Comparison of ENCODE assay signal across 10 mouse cellular contexts in the genomic region with DNA sequence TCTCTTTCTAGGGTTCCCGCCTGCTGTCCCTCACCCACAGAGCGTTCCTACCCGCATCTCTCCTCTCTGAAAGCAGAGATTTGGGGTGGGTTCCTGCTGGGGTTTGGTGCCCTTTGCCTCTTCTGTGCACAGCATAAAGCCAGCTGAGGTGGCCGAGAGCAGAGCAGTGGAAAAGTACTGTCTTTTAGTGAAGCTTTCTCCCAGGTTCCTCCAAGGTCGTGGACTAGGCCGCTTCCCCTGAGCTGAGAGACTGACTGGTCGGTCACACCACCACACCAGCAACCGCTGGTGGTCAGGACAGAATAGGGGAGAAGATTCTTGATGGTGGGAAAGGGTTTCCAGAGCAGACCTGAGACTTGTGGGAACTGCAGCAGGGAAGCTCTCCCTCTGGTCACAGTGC. TPM values are rescaled to one million over a fixed set of nuclear protein-coding genes. Genes with fewer than 3 reads are reported as not detected.
DNase-seq lines count a peak whose midpoint lies in the region; ATAC-seq and TF ChIP-seq lines count a peak whose summit lies in the region.
"Had no signal": no experiment of that assay in that cellular context is flagged by ENCODE, and none has a peak within 500 bp of the region (broad histone marks: within the 10 kb centered on the region; RNA-seq: fewer than 3 reads in every experiment).

No protein-coding gene starts in this region.

- no peak for ATAC-seq in kidney, embryonic 14.5 days (ENCODE audit: low FRiP score, low TSS enrichment)
- no peak for ATAC-seq in hindbrain, embryonic 11.5 days (ENCODE audit: low FRiP score)
- ATAC-seq in midbrain, embryonic 13.5 days = no peak

- TF ChIP-seq CTCF in kidney, adult 2 months (conservative IDR thresholded peaks at IDR 0.05; ENCODE audit: insufficient read depth, insufficient read length, low read depth, low read length) = no peak

- H3K4me2 ChIP-seq in kidney, embryonic 14.5 days (replicated peaks; ENCODE audit: low read depth, low read length) = peak overlapping the region; percentile 58
- H3K4me2 ChIP-seq in hindbrain, embryonic 11.5 days (replicated peaks; ENCODE audit: low read depth, low read length) = peak overlapping the region; percentile 58
- peak overlapping the region; percentile 68 for H3K4me2 ChIP-seq in midbrain, embryonic 13.5 days (replicated peaks)

- no peak overlapping the region for H3K9ac ChIP-seq in kidney, embryonic 14.5 days (ENCODE audit: low read depth, low read length)
- no peak overlapping the region for H3K9ac ChIP-seq in hindbrain, embryonic 11.5 days (ENCODE audit: low read depth, low read length)
- peak overlapping the region; percentile 19; the same call in 1 of the 2 replicates for H3K9ac ChIP-seq in midbrain, embryonic 13.5 days (replicated peaks)

- H3K4me1 ChIP-seq in kidney, embryonic 14.5 days (ENCODE audit: control insufficient read depth, insufficient read depth, low read length) = peaks cover 17% of the 10 kb centered on the region
- H3K4me1 ChIP-seq in kidney, adult 2 months (ENCODE audit: control insufficient read depth, insufficient read depth, low read length) = no peaks in the 10 kb centered on the region
- H3K4me1 ChIP-seq in brown adipose tissue, adult 24 weeks (ENCODE audit: control insufficient read depth, insufficient read depth, insufficient read length, low read length) = no peaks in the 10 kb centered on the region
- H3K4me1 ChIP-seq in hindbrain, embryonic 11.5 days (replicated peaks; ENCODE audit: control insufficient read depth, insufficient read depth, low read length) = 0 out of 2 replicates have a peak, but pooled peaks cover 9% of the 10 kb centered on the region
- H3K4me1 ChIP-seq in midbrain, embryonic 13.5 days (replicated peaks) = peaks cover 21% of the 10 kb centered on the region

- no peaks in the 10 kb centered on the region for H3K9me3 ChIP-seq in kidney, embryonic 14.5 days (ENCODE audit: control insufficient read depth, low read length)
- H3K9me3 ChIP-seq in hindbrain, embryonic 11.5 days (ENCODE audit: control insufficient read depth, low read length) = no peaks in the 10 kb centered on the region
- no peaks in the 10 kb centered on the region for H3K9me3 ChIP-seq in midbrain, embryonic 13.5 days

- no peak for DNase-seq in kidney, adult 2 months
- peak; percentile 22 for DNase-seq in hindbrain, embryonic 11.5 days (ENCODE audit: low spot score)
- no peak for DNase-seq in urinary bladder, postnatal 10 days (ENCODE audit: low spot score)
- no peak for DNase-seq in layer of hippocampus, adult 18-20 months (ENCODE audit: low spot score in 2 of 2)
- no peak for DNase-seq in spleen, postnatal 14 days (ENCODE audit: low spot score in 2 of 2)
- DNase-seq: lung, adult 2 months had no signal

- 9% methylated on average over 8 of the region's 8 CpGs for WGBS in kidney, embryonic 14.5 days
- WGBS in kidney, adult 2 months = 19% methylated on average over 8 of the region's 8 CpGs
- 4% methylated on average over 8 of the region's 8 CpGs for WGBS in hindbrain, embryonic 11.5 days
- 1% methylated on average over 8 of the region's 8 CpGs for WGBS in midbrain, embryonic 13.5 days

- no peak overlapping the region for H3K27ac ChIP-seq in kidney, embryonic 14.5 days (ENCODE audit: low read depth, low read length)
- no peak overlapping the region for H3K27ac ChIP-seq in kidney, adult 2 months (ENCODE audit: insufficient read depth, low read depth, low read length)
- H3K27ac ChIP-seq in brown adipose tissue, adult 24 weeks (replicated peaks; ENCODE audit: low read depth, low read length) = no peak overlapping the region
- no peak overlapping the region for H3K27ac ChIP-seq in hindbrain, embryonic 11.5 days (ENCODE audit: low read depth, low read length)
- H3K27ac ChIP-seq in midbrain, embryonic 13.5 days = no peak overlapping the region

- peak overlapping the region; percentile 42 for H3K4me3 ChIP-seq in kidney, embryonic 14.5 days (ENCODE audit: low read length)
- H3K4me3 ChIP-seq in kidney, adult 2 months (ENCODE audit: insufficient read depth, low read depth, low read length) = no peak overlapping the region
- peak overlapping the region; percentile 1; the same call in 1 of the 2 replicates for H3K4me3 ChIP-seq in brown adipose tissue, adult 24 weeks (ENCODE audit: insufficient read depth, low read depth, low read length)
- H3K4me3 ChIP-seq in hindbrain, embryonic 11.5 days (ENCODE audit: low read depth, low read length) = peak overlapping the region; percentile 35
- peak overlapping the region; percentile 43 for H3K4me3 ChIP-seq in midbrain, embryonic 13.5 days (replicated peaks)

- H3K36me3 ChIP-seq in kidney, embryonic 14.5 days (ENCODE audit: control insufficient read depth, insufficient read depth, low read length) = no peaks in the 10 kb centered on the region
- H3K36me3 ChIP-seq in kidney, adult 2 months (ENCODE audit: control insufficient read depth, insufficient read depth, low read length) = no peaks in the 10 kb centered on the region
- H3K36me3 ChIP-seq in hindbrain, embryonic 11.5 days (ENCODE audit: control insufficient read depth, insufficient read depth, low read length) = no peaks in the 10 kb centered on the region
- no peaks in the 10 kb centered on the region for H3K36me3 ChIP-seq in midbrain, embryonic 13.5 days

- peaks cover 62% of the 10 kb centered on the region for H3K27me3 ChIP-seq in kidney, embryonic 14.5 days (ENCODE audit: control insufficient read depth, insufficient read depth, low read length)
- H3K27me3 ChIP-seq in kidney, adult 2 months (replicated peaks; ENCODE audit: control insufficient read depth, insufficient read depth, low read length) = no peaks in the 10 kb centered on the region
- H3K27me3 ChIP-seq in hindbrain, embryonic 11.5 days (ENCODE audit: control insufficient read depth, insufficient read depth, low read length) = peaks cover 46% of the 10 kb centered on the region
- peaks cover 89% of the 10 kb centered on the region for H3K27me3 ChIP-seq in midbrain, embryonic 13.5 days

- no peak for TF ChIP-seq POLR2A in kidney, adult 2 months (IDR thresholded peaks at IDR 0.05; ENCODE audit: low read depth, low read length)

RNA-seq across cellular contexts. Expression of a gene that starts 0.4 kb away (rescaled TPM):
- polyA plus RNA-seq in kidney, embryonic 14.5 days (2014; fragmentation: Nextera tagmentation; extraction: Ambion mirVana) = not detected in 2 replicates
- polyA plus RNA-seq in kidney, adult 2 months (2012; rRNA removed) = not detected in 2 replicates
- polyA plus RNA-seq in brown adipose tissue, adult 24 weeks (2012; ENCODE audit: insufficient read depth, insufficient read length, missing spikeins) = not detected in 2 replicates
- 0.11 TPM in 1 of 2 replicates, not detected in the other for polyA plus RNA-seq in hindbrain, embryonic 11.5 days (2014; fragmentation: Nextera tagmentation; extraction: Ambion mirVana)
- polyA plus RNA-seq in midbrain, embryonic 13.5 days (2015; fragmentation: Nextera tagmentation; extraction: Ambion mirVana) = 1.1 and 1.3 TPM in 2 replicates
- total RNA-seq in layer of hippocampus, adult 18-20 months (2021) = 10 to 100 TPM; 31.8 to 34.3 TPM
- polyA plus RNA-seq: lung, adult 2 months had no signal

RNA-seq across cellular contexts. Expression of a gene that starts 28.9 kb away (rescaled TPM):
- polyA plus RNA-seq in kidney, embryonic 14.5 days (2014; fragmentation: Nextera tagmentation; extraction: Ambion mirVana) = 21.7 TPM in 2 replicates
- 394 and 454 TPM in 2 replicates for polyA plus RNA-seq in kidney, adult 2 months (2012; rRNA removed)
- polyA plus RNA-seq in brown adipose tissue, adult 24 weeks (2012; ENCODE audit: insufficient read depth, insufficient read length, missing spikeins) = not detected in 2 replicates
- 3.0 and 3.9 TPM in 2 replicates for polyA plus RNA-seq in hindbrain, embryonic 11.5 days (2014; fragmentation: Nextera tagmentation; extraction: Ambion mirVana)
- polyA plus RNA-seq in midbrain, embryonic 13.5 days (2015; fragmentation: Nextera tagmentation; extraction: Ambion mirVana) = 2.2 and 2.6 TPM in 2 replicates
- 1 to 10 TPM; 1.7 to 2.4 TPM for total RNA-seq in layer of hippocampus, adult 18-20 months (2021)
- total RNA-seq: hematopoietic stem cell, adult 5-6 weeks had no signal

RNA-seq across cellular contexts. Expression of a gene that starts 37.8 kb away (rescaled TPM):
- 16.7 and 16.9 TPM in 2 replicates for polyA plus RNA-seq in kidney, embryonic 14.5 days (2014; fragmentation: Nextera tagmentation; extraction: Ambion mirVana)
- 31.3 and 31.8 TPM in 2 replicates for polyA plus RNA-seq in kidney, adult 2 months (2012; rRNA removed)
- 29.9 and 31.2 TPM in 2 replicates for polyA plus RNA-seq in brown adipose tissue, adult 24 weeks (2012; ENCODE audit: insufficient read depth, insufficient read length, missing spikeins)
- 16.0 and 16.6 TPM in 2 replicates for polyA plus RNA-seq in hindbrain, embryonic 11.5 days (2014; fragmentation: Nextera tagmentation; extraction: Ambion mirVana)
- polyA plus RNA-seq in midbrain, embryonic 13.5 days (2015; fragmentation: Nextera tagmentation; extraction: Ambion mirVana) = 18.3 and 19.9 TPM in 2 replicates
- total RNA-seq in layer of hippocampus, adult 18-20 months (2021) = 10 to 100 TPM; 67.3 to 68.5 TPM

RNA-seq across cellular contexts. Expression of a gene that starts 57.4 kb away (rescaled TPM):
- 7.4 and 10.1 TPM in 2 replicates for polyA plus RNA-seq in kidney, embryonic 14.5 days (2014; fragmentation: Nextera tagmentation; extraction: Ambion mirVana)
- 39.6 and 40.1 TPM in 2 replicates for polyA plus RNA-seq in kidney, adult 2 months (2012; rRNA removed)
- polyA plus RNA-seq in brown adipose tissue, adult 24 weeks (2012; ENCODE audit: insufficient read depth, insufficient read length, missing spikeins) = 5.5 and 6.3 TPM in 2 replicates
- 6.0 and 6.4 TPM in 2 replicates for polyA plus RNA-seq in hindbrain, embryonic 11.5 days (2014; fragmentation: Nextera tagmentation; extraction: Ambion mirVana)
- polyA plus RNA-seq in midbrain, embryonic 13.5 days (2015; fragmentation: Nextera tagmentation; extraction: Ambion mirVana) = 13.0 and 13.4 TPM in 2 replicates
- 100 to 1,000 TPM; 405 to 413 TPM for total RNA-seq in layer of hippocampus, adult 18-20 months (2021)

Comparison
In these comparisons a context has a peak if more than half of its experiments do, and no peak if none do; other contexts are left out.
1. RNA of a gene that starts 28.9 kb away (polyA plus RNA-seq): 394 to 454 TPM in kidney, adult 2 months; 21.7 TPM in kidney, embryonic 14.5 days, 3.0 to 3.9 TPM in hindbrain, embryonic 11.5 days, 2.2 to 2.6 TPM in midbrain, embryonic 13.5 days and not detected in brown adipose tissue, adult 24 weeks; every median in the first group is over 10 times any median in the second.
2. Peak in every context shown above with its lines, with median percentiles within 50 percentile points of each other: H3K4me2 ChIP-seq.